In the genomic region with DNA sequence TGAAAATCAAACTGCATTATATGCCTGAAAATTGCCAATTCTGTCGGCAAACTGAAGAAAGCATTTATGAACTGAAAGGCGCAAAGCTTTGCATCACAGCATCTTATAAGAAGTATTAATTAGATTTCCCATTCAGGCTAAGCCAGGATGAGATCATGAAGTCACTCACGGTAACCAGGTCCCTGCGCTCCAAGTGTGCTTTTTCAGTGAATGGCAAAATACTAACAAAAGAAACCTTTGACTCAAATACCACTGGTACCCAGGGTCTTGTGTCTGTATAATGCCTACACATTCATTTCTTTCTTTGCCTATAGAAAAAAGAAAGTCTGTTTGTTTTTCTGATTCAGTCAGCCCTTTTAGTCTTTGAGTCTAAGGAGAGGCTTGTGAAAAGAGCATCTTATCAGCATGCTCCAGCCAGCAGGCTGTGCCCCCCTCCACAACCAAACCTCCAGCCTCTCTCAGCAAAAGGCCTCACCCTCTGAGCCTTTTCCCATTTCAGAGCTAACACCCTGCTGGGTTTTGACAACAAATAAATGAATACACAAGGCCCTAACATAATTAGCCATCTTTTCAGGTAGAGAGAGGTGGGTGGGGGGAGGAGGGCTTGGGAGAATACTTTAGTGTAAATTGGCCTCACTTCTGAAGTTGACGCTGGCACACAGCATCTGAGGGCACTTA, we compare ENCODE assay signal across 8 mouse cellular contexts.
DNase-seq lines count a peak whose midpoint lies in the region; ATAC-seq and TF ChIP-seq lines count a peak whose summit lies in the region.

No protein-coding gene starts in this region.

- ATAC-seq in intestine, embryonic 15.5 days, result no peak
- ATAC-seq in midbrain, postnatal 0 days (ENCODE audit: low FRiP score), result no peak
- no peak for ATAC-seq in erythroid progenitor cell, adult 5-6 weeks (replicated peaks; ENCODE audit: low FRiP score, poor library complexity, severe bottlenecking)

- no peaks in the 10 kb centered on the region for H3K36me3 ChIP-seq in kidney, adult 2 months (ENCODE audit: control insufficient read depth, insufficient read depth, low read length)
- no peaks in the 10 kb centered on the region for H3K36me3 ChIP-seq in intestine, embryonic 15.5 days
- H3K36me3 ChIP-seq in midbrain, postnatal 0 days (ENCODE audit: insufficient read depth, low read length), result no peaks in the 10 kb centered on the region

- no peaks in the 10 kb centered on the region for H3K27me3 ChIP-seq in kidney, adult 2 months (replicated peaks; ENCODE audit: control insufficient read depth, insufficient read depth, low read length)
- no peaks in the 10 kb centered on the region for H3K27me3 ChIP-seq in intestine, embryonic 15.5 days (replicated peaks)
- no peaks in the 10 kb centered on the region for H3K27me3 ChIP-seq in midbrain, postnatal 0 days (ENCODE audit: insufficient read depth, low read length)

- TF ChIP-seq POLR2A in kidney, adult 2 months (IDR thresholded peaks at IDR 0.05; ENCODE audit: low read depth, low read length), result no peak

- no peak overlapping the region for H3K9ac ChIP-seq in intestine, embryonic 15.5 days
- H3K9ac ChIP-seq in midbrain, postnatal 0 days (replicated peaks; ENCODE audit: low read length, poor library complexity, severe bottlenecking), result no peak overlapping the region

- H3K27ac ChIP-seq in kidney, adult 2 months (ENCODE audit: insufficient read depth, low read depth, low read length), result peak overlapping the region; percentile 72; the same call in 1 of the 2 replicates
- no peak overlapping the region for H3K27ac ChIP-seq in intestine, embryonic 15.5 days
- H3K27ac ChIP-seq in midbrain, postnatal 0 days (ENCODE audit: low read depth, low read length), result no peak overlapping the region

- H3K9me3 ChIP-seq in intestine, embryonic 15.5 days, result no peaks in the 10 kb centered on the region
- no peaks in the 10 kb centered on the region for H3K9me3 ChIP-seq in midbrain, postnatal 0 days (ENCODE audit: low read length)

- TF ChIP-seq CTCF in kidney, adult 2 months (conservative IDR thresholded peaks at IDR 0.05; ENCODE audit: insufficient read depth, insufficient read length, low read depth, low read length), result no peak
- no peak for TF ChIP-seq CTCF in midbrain, postnatal 0 days (IDR thresholded peaks at IDR 0.05)

- H3K4me3 ChIP-seq in kidney, adult 2 months (ENCODE audit: insufficient read depth, low read depth, low read length), result peak overlapping the region; percentile 64; the same call in 1 of the 2 replicates
- H3K4me3 ChIP-seq in intestine, embryonic 15.5 days (replicated peaks), result no peak overlapping the region
- H3K4me3 ChIP-seq in midbrain, postnatal 0 days (ENCODE audit: low read depth, low read length), result peak overlapping the region; percentile 96

- peak overlapping the region; percentile 93; the same call in 1 of the 2 replicates for H3K4me2 ChIP-seq in intestine, embryonic 15.5 days (replicated peaks)
- H3K4me2 ChIP-seq in midbrain, postnatal 0 days (ENCODE audit: low read depth, low read length, poor library complexity, severe bottlenecking), result peak overlapping the region; percentile 91

- WGBS in kidney, adult 2 months, result 71% methylated on average over 5 of the region's 5 CpGs
- 79% methylated on average over 5 of the region's 5 CpGs for WGBS in intestine, embryonic 15.5 days
- 41% methylated on average over 5 of the region's 5 CpGs for WGBS in midbrain, postnatal 0 days

- peaks cover 17% of the 10 kb centered on the region; the same call in 1 of the 2 replicates for H3K4me1 ChIP-seq in kidney, adult 2 months (ENCODE audit: control insufficient read depth, insufficient read depth, low read length)
- H3K4me1 ChIP-seq in intestine, embryonic 15.5 days (replicated peaks), result peaks cover 27% of the 10 kb centered on the region
- no peaks in the 10 kb centered on the region for H3K4me1 ChIP-seq in midbrain, postnatal 0 days (ENCODE audit: insufficient read depth, low read length)

- no peak for DNase-seq in kidney, adult 2 months
- DNase-seq in kidney, postnatal 4 days, result no peak
- peak; percentile 47 for DNase-seq in embryo, embryonic 10.5 days (ENCODE audit: low spot score)
- DNase-seq in midbrain, postnatal 0 days (ENCODE audit: low spot score), result no peak
- DNase-seq in spleen, postnatal 10 days (ENCODE audit: low spot score in 2 of 2), result no peak
- DNase-seq in yolk sac, embryonic 10.5 days (ENCODE audit: low spot score), result no peak
